Mouse (Mus musculus): ENCODE data around the gene Ppp1r10.
"Not testable (repeated sequence)": the region's sequence is repeated elsewhere in the genome, so short reads cannot be mapped to it uniquely, and the experiment has no call there.

The Ppp1r10 gene

GRCm38 (mm10) chr17:35930627-35931026 lies 14.4 kb downstream of the Ppp1r10 start:
- no peak for DNase-seq (ENCODE audit: low spot score in 2 of 2)

DNA sequence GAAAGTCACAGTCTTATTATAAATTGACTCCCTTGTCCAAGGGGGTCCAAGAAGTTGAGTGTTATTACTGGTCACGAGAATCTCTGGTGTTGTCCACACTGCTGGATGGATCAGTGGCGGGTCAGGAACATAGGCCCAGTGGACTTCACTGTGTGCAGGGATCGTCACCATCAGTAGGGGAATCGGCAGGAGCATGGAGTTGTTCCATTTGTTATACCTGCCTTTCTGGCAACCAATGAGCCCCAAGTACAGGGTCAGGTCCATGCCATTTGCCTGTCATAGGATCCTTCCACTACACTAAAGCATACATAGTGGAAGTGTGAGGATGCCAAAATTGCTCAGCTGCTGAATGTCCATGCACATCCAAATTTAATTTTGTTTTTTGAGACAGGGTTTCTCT lies 16.4 kb downstream of the Ppp1r10 start:
- no peak for DNase-seq (ENCODE audit: low spot score in 2 of 2)

DNA sequence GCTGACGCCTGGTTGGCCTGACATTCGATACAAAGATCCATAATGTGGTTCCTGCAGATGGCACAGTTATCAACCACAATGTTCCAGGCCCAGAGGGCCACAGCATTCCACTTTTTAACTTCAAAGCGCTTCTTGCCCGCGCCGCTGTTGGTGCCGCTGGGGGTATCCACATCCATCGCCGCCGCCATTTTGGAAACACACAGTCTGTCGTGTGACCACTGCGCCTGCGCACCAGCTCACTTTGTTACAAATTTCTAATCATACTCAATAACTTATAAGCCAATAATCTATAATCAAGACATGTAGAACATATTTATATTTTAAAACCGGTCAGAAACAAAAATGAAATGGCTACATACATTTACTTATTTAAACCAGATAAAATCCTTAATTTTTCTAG lies 19.5 kb downstream of the Ppp1r10 start:
- DNase-seq (ENCODE audit: low spot score in 2 of 2), result not testable (repeated sequence)

GRCm38 (mm10) chr17:35937700-35938348 lies 21.6 kb downstream of the Ppp1r10 start:
- peak; percentile 40 to 61 for DNase-seq (ENCODE audit: low spot score in 2 of 2)

DNA sequence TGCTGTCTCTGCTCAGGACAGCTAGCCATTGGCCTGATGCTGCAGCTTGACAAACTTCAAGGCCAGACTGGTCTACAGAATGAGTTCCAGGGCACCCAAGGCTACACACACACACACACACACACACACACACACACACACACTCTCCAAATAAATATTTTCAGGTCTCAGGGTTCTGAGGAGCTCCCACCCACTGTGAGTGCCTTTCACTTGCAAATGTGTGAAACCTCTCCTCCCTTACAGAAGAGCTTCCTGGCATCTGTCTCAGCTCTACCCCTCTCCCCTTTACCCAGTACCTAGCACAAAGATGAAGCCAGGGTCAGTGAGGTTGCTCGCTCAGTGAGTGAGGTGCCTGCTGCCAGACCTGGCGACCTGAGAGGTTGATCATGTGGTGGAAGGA lies 22.9 kb downstream of the Ppp1r10 start:
- DNase-seq (ENCODE audit: low spot score in 2 of 2), result no peak

- DNase-seq (ENCODE audit: low spot score in 2 of 2), result no peak
Measured at GRCm38 (mm10) chr17:35939941-35940340, 23.7 kb downstream of the Ppp1r10 start.

DNA sequence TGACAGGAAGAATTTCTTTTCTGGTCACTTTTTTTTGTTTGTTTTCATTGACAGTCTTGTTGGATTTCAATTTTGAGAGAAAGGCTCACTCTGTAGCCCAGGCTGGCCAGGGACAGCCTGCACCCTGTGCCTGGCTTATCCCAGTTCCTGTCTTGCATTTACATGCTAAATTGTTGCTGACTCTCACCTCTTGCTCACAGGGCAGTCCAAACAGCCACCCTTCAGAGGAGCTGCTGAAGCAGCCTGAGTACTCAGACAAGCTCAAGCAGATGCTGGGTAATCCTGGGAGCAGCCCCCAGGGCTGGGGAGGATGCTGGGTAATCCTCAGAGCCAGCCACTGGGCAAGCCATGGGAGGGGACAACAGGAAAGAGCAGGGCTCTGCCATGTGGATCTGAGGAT lies 34.7 kb downstream of the Ppp1r10 start:
- not testable (repeated sequence) for DNase-seq (ENCODE audit: low spot score in 2 of 2)

GRCm38 (mm10) chr17:35952559-35952958 lies 36.3 kb downstream of the Ppp1r10 start:
- not testable (repeated sequence) for DNase-seq (ENCODE audit: low spot score in 2 of 2)

- DNase-seq (ENCODE audit: low spot score in 2 of 2), result no peak
Measured at GRCm38 (mm10) chr17:35954665-35955064, 38.4 kb downstream of the Ppp1r10 start.

DNA sequence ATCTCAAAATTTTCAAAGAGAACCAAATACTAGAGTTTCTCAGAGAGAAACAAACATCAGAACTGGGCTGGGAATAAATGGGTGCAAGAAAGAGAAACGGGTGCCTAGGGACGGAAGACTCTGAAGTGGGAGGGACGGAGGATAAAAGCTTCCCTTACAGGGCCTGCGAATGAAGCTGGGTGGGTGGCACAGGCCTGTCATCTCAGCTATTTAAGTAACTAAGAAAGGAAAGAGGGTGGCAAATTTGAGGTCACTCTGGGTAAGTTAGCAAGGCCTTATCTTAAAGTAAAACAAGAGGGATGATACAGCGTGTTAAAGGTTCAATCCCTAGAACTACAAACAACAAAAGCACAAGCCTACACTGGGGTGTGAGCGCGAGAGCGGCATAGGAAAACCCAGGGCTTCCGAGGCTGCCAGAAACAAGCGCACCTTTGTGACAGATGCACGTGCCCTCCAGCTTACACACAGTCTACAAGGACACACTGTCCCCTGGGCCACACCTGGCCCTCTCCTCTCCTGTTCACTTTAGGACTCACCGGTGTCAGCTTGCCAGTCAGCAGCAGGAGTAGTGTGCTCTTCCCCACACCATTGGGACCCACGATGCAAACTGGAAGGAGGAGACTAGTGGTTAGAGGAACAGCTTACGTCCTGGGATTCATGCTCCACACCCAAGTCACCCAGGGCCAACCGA lies 42.4 kb downstream of the Ppp1r10 start:
- DNase-seq (ENCODE audit: low spot score in 2 of 2), result no peak

- no peak for DNase-seq (ENCODE audit: low spot score in 2 of 2)
Measured at GRCm38 (mm10) chr17:35963279-35963678, 47.0 kb downstream of the Ppp1r10 start.

DNA sequence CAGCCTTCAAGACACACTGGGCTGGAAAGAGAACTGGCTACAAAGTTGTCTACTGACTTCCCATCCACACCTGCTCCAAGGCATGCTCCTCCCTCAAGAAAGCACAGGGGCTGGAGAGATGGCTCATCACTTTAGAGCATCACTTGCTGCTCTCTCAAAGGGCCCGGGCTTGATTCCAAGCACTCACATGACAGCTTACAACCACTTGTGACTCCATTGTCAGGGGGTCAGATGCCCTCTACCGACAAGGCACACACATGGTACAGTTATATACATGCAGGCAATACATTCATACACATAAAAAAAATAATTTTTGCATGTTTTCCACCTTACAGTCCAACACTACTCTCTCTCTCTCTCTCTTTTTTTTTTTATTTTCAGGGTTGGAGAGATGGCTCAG lies 51.4 kb downstream of the Ppp1r10 start:
- no peak for DNase-seq (ENCODE audit: low spot score in 2 of 2)

GRCm38 (mm10) chr17:35969418-35970389 lies 53.5 kb downstream of the Ppp1r10 start, which contains the start of gene Abcf1:
Abcf1 (minus strand) TSS chr17:35969761.
- DNase-seq (ENCODE audit: low spot score in 2 of 2), result peak; percentile 96 to 99

- DNase-seq (ENCODE audit: low spot score in 2 of 2), result no peak
Measured at GRCm38 (mm10) chr17:35972131-35972530, 55.9 kb downstream of the Ppp1r10 start.

- no peak for DNase-seq (ENCODE audit: low spot score in 2 of 2)
Measured at GRCm38 (mm10) chr17:35978811-35979400, 62.7 kb downstream of the Ppp1r10 start.

DNA sequence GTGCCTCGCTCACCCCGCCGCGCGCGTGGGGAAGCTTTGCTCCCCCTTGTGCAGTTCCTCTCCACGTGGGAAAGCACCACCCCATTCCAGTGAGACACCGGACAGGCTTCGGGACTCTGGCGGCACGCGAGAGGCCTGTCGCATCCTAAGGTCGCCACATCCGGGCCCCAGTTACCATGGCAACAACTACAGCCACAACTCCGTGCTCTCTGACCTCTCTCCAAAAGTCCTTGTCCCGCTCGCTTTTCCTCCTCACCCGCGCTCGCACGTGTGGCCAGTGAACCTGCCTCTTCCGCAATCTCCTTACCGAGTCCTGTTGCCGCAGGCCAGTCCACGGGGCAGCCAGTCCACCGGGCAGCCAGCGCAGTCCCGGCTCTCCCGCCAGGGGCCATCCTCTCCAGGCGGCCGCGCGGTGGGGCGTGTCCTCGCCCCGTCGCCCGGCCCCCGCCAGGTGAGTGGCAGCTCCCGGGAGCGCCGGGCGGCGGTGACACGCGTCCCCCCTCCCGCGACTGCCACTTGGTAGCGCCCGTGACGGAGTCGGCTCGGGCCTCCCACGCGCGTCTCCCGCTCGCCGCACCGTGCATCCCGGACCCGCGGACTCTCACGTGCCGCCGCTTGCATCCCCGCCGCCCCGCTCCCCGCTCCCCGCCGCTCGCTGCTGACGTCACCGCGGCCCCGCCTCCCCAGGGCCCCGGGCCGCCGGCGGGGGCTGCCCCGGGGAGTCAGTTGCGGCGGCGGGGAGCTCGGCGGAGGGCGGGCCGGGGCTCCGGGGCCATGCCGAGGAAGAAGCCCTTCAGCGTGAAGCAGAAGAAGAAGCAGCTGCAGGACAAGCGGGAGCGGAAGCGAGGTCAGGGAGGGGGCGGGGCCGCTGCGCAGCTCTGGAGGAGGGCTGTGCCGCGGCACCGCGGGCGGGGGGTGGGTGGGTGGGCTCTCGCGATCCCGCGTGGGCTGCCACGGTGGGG lies 63.4 kb downstream of the Ppp1r10 start, which contains the start of the genes Gnl1 and Prr3:
TSS of gene Gnl1 (plus strand) at position 451 of the 962 bp plus-strand sequence.
TSS of gene Prr3 (minus strand) at position 836 of the 962 bp plus-strand sequence.
- DNase-seq (ENCODE audit: low spot score in 2 of 2), result peak; percentile 80 to 84

- DNase-seq (ENCODE audit: low spot score in 2 of 2), result no peak
Measured at GRCm38 (mm10) chr17:35980363-35980754, 64.1 kb downstream of the Ppp1r10 start.

DNA sequence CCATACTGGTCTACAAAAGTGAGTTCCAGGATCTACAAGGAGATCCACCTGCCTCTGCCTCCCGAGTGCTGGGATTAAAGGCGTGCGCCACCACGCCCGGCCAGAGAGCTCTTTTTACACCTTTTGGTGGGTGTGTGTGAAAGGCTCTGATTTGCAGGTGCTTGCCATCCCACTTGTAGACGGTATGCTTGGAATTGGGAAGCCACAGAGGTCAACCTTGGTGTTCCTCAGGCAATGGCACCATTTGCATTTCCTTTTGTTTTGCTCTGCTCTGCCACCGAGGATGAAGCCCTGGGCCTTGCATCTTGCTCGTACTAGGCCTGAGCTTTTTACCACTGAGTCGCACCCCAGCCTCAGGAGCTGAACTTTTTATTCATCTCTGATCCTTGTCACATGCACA lies 65.5 kb downstream of the Ppp1r10 start:
- DNase-seq (ENCODE audit: low spot score in 2 of 2), result no peak
